Mouse (Mus musculus): ENCODE data around the gene Polq.

GRCm38 (mm10) chr16:37059631-37060030 is 48.0 kb downstream of the Polq start:
- no peak for TF ChIP-seq POLR2A (IDR thresholded peaks at IDR 0.05; ENCODE audit: insufficient read length, low read depth)
- TF ChIP-seq TCF12 (IDR thresholded peaks at IDR 0.05; ENCODE audit: insufficient read depth, poor library complexity, severe bottlenecking), result no peak
- TF ChIP-seq POLR2AphosphoS2 (IDR thresholded peaks at IDR 0.05; ENCODE audit: insufficient read length, low read depth), result no peak
